Mouse (Mus musculus) testis, postnatal 10 days (tissue): Measurements from ENCODE around the gene Ncaph.
A peak's percentile ranks its signal among the peaks of the same experiment; 100 is the strongest.
"Not testable (repeated sequence)": the region's sequence is repeated elsewhere in the genome, so short reads cannot be mapped to it uniquely, and the experiment has no call there.

Experiments used
- DNase-seq: peaks from one replicate; pipeline ENCODE4 v3.0.0; 2021; ENCODE audit warnings: low spot score

Gene Ncaph

GRCm38 (mm10) chr2:127133621-127134461 lies at the start of gene Ncaph:
Ncaph (minus strand) TSS chr2:127133954.
- DNase-seq = peak; percentile 99

- DNase-seq = peak; percentile 69
These were observed 49.0 kb upstream of the Ncaph start for GRCm38 (mm10) chr2:127182598-127183381.

GRCm38 (mm10) chr2:127166261-127166660 lies 32.5 kb upstream of the Ncaph start:
- DNase-seq = not testable (repeated sequence)

GRCm38 (mm10) chr2:127165675-127166074 lies 31.9 kb upstream of the Ncaph start:
- DNase-seq = no peak

GRCm38 (mm10) chr2:127145699-127146098 lies 11.9 kb upstream of the Ncaph start:
- DNase-seq = no peak

GRCm38 (mm10) chr2:127143158-127144063 lies 9.7 kb upstream of the Ncaph start, which contains the start of gene Itpripl1:
Itpripl1 (minus strand) TSS chr2:127143442.
- DNase-seq = peak; percentile 86

- DNase-seq = no peak
These were observed 8.9 kb upstream of the Ncaph start for GRCm38 (mm10) chr2:127142577-127143157.

- DNase-seq = no peak
These were observed 8.3 kb upstream of the Ncaph start for GRCm38 (mm10) chr2:127142031-127142430.

GRCm38 (mm10) chr2:127140011-127140410 lies 6.3 kb upstream of the Ncaph start:
- DNase-seq = no peak

- no peak for DNase-seq
These were observed 5.9 kb upstream of the Ncaph start for GRCm38 (mm10) chr2:127139605-127140004.

GRCm38 (mm10) chr2:127139094-127139493 lies 5.3 kb upstream of the Ncaph start:
- DNase-seq = no peak

- no peak for DNase-seq
These were observed 4.7 kb upstream of the Ncaph start for GRCm38 (mm10) chr2:127138449-127138848.

- DNase-seq = no peak
These were observed 4.2 kb upstream of the Ncaph start for GRCm38 (mm10) chr2:127137838-127138420.

- DNase-seq = peak; percentile 84
These were observed 3.2 kb upstream of the Ncaph start for GRCm38 (mm10) chr2:127136979-127137378.

GRCm38 (mm10) chr2:127135255-127135654 lies 1.5 kb upstream of the Ncaph start:
- DNase-seq = not testable (repeated sequence)

GRCm38 (mm10) chr2:127131353-127131752 lies 2.4 kb downstream of the Ncaph start:
- DNase-seq = no peak

GRCm38 (mm10) chr2:127128926-127129325 lies 4.8 kb downstream of the Ncaph start:
- DNase-seq = no peak

GRCm38 (mm10) chr2:127121591-127122235 lies 12.0 kb downstream of the Ncaph start:
- DNase-seq = no peak

- DNase-seq = no peak
These were observed 24.8 kb downstream of the Ncaph start for GRCm38 (mm10) chr2:127108986-127109385.

- DNase-seq = no peak
These were observed 41.8 kb downstream of the Ncaph start for GRCm38 (mm10) chr2:127092000-127092399.

- DNase-seq = not testable (repeated sequence)
These were observed 43.6 kb downstream of the Ncaph start for GRCm38 (mm10) chr2:127090151-127090550.
